Mouse (Mus musculus) embryo, embryonic 10.5 days (tissue): ENCODE measurements around the gene Ttf2.

Source experiments
- DNase-seq: peaks from one replicate; pipeline ENCODE4 v3.0.0-alpha.2; 2015; ENCODE audit warnings: low spot score

Gene Ttf2

GRCm38 (mm10) chr3:100969176-100969917 lies at the start of gene Ttf2:
Gene Ttf2 (minus strand): TSS chr3:100969663.
- DNase-seq, result peak; percentile 98

GRCm38 (mm10) chr3:101018494-101018893 lies 49.0 kb upstream of the Ttf2 start:
- DNase-seq, result no peak

DNA sequence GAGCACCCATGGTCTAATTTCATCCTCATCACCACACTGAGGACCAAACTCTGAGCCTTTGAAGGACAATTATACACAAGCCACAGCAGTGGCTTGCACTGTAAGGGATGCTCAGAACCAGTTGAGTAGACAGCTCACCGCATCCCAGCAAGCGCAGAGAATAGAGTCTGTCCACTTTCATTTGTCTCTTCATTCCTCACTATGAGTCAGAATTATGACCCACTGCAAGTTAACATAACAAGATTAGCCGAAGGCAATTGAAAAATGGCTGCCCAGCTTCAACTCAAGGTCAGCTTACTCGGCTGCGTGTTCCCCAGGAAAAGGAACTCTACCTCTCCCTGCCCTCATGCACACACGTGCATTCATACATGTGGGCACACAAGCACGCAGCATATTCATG lies 46.6 kb upstream of the Ttf2 start:
- DNase-seq, result no peak

DNA sequence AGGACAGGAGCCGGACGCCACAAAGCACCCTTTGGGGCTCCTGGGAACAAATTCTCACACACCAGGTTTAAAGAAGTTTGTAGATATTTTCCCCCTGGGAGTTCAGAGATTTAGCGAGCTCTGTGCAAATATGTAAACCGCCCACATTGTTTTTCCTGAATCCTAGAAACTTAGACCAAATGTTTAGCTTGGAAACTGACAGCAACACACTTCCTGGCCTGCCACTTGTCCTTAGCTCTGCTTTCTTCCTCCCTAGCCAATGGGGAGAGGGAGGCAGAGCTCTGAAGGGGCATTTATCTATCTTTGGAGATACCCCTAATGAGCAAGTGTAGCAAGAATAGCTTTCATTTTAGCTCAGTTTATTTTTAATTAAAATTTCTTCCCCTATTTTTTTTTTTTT lies 45.8 kb upstream of the Ttf2 start:
- DNase-seq, result no peak

DNA sequence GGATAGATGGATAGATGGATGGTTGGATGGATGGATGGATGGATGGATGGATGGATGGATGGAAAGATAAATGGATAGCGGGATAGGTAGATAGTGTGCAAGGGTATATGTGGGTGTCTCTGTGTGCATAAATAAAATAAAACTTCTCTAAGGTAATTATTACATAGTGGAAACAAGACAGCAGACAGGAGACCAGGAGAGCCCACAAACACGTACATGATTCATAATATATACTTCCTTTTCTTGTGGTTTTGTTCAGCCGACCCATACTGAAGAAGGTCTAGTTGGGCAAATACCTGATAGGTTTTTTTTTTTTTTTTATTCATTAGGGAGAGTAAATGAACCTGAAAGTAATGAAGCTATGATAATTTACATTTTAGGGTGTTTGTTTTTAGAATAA lies 44.1 kb upstream of the Ttf2 start:
- no peak for DNase-seq

DNA sequence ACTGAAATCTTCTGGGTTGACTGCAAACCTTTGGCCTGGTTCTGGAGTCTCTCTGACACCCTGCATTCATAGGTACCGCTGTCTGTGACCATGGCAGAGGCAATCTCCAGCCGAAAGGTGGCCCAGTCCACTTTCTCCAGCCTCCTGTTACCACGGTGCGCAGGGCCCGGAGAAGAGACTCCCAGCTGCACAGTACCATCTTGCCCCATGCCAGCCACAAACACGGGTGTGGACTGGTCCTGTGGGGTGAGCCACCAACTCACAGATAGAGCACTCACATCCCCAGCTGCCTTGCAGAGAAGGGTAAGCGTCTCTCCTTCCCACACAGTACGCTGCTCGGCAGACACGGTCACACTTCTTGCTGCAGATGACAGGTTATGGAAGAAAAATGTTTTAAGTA lies 43.5 kb upstream of the Ttf2 start:
- no peak for DNase-seq

- DNase-seq, result no peak
Observed at GRCm38 (mm10) chr3:101012597-101012996, 43.1 kb upstream of the Ttf2 start.

DNA sequence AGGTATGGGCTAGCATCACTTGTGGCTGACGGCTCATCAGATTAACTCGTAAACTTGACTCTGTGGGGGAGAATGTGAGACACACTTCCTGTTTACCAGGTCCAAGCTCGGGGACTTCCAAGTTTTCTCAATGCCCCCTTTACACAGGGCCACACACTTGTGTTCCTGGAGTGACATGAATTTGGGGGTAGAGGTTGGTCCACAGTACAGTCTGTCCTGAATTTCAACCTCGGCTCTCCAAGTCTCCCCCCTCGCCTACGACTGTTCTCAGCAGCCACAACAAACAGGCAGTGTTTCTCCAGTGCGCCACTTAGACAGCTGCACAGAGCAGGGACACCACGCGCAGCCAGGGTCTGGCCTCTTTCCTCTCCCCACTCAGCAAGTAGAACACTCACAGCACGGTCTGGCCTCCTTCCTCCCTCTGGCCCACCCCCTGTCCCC lies 42.7 kb upstream of the Ttf2 start:
- DNase-seq, result no peak

- DNase-seq, result no peak
Observed at GRCm38 (mm10) chr3:101011203-101011600, 41.7 kb upstream of the Ttf2 start.

DNA sequence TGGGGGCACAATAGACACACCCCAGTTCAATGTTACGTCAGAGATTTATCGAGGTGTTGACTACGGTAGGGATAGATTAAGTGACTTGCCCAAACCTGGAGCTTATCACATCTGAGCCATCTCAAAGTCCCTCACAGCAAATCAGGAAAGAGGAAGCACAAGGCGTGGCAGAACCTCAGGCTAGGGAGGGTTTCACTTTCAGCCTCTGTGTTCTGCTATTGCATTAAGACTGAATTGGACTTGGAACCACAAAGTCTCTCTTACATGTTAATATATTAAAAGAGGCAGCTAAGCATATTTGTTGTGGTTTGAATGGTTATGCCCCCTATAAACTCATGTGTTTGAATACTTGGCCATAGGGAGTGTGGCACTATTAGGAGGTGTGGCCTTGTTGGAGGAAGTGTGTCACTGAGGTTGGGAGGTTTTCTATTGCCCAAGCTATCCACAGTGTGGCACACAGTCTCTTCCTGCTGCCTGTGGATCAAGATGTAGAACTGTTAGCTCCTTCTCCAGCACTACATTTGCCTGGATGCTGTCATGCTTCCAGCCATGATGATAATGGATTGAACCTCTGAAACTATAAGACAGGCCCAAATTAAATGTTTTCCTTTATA lies 41.2 kb upstream of the Ttf2 start:
- DNase-seq, result no peak

GRCm38 (mm10) chr3:101007112-101007782 lies 37.8 kb upstream of the Ttf2 start:
- DNase-seq, result no peak

DNA sequence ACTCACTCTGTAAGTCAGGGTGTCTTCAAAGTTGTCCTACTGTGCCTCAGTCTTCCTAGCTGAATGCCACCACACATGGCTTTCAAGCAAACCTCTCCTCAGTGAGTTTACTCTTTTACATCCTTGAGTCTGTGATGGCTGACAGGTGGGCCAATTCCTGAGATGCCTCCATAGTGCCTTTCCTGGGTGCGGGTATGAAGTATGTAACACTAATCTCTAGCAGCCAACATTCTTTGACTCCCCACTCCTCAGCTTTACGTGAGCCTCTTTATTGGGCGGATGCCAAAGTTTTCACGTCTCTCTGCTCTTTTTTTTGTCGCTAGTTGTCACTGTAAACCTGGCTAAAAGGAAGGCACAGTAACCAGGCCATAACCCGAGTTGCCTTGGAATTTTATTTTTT lies 35.9 kb upstream of the Ttf2 start:
- no peak for DNase-seq

- DNase-seq, result no peak
Observed at GRCm38 (mm10) chr3:101003575-101004356, 34.3 kb upstream of the Ttf2 start.

GRCm38 (mm10) chr3:100999732-101000131 lies 30.3 kb upstream of the Ttf2 start:
- no peak for DNase-seq

DNA sequence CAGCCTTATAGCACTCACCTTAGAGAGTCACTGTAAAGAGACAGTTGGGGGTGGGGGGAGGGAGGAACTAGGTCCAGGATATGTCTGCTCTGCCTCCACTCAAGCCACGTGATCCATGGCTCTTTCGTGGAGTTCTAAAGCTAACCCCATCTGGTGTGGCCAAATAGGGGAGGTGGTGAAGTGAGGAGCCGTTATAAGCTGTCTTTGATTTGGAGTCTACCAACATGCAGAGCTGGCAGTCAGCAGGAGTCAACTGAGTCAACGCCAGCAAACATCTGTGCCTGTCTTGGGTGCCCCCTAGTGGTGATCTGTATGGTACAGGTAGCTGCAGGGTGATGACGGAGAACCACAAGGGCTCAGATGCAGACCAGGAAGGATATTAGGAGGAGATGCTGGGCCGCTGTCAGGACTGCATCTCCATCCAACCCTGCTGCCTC lies 29.5 kb upstream of the Ttf2 start:
- peak; percentile 83 for DNase-seq

GRCm38 (mm10) chr3:100997785-100998570 lies 28.5 kb upstream of the Ttf2 start:
- no peak for DNase-seq

- no peak for DNase-seq
Observed at GRCm38 (mm10) chr3:100994252-100994651, 24.8 kb upstream of the Ttf2 start.

DNA sequence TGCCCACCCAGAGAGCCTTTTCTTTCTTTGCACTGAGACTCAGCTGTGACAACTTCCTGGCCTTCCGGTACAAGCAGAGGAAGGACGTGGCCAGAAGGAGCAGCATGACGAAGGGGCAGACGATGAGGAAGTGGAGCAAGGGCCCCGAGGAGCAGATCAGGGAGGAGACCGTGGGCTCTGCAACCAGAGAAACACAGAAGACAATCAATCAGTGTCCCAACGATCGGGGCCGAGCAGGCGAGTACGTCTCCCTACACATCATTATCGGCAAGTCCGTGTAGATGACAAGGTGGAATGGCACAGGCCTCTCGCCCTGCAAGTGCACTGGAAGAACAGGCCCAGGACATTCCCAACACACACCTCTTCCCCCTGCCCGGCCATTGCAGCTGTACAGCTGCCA lies 24.3 kb upstream of the Ttf2 start:
- DNase-seq, result no peak

- DNase-seq, result no peak
Observed at GRCm38 (mm10) chr3:100993158-100993557, 23.7 kb upstream of the Ttf2 start.

DNA sequence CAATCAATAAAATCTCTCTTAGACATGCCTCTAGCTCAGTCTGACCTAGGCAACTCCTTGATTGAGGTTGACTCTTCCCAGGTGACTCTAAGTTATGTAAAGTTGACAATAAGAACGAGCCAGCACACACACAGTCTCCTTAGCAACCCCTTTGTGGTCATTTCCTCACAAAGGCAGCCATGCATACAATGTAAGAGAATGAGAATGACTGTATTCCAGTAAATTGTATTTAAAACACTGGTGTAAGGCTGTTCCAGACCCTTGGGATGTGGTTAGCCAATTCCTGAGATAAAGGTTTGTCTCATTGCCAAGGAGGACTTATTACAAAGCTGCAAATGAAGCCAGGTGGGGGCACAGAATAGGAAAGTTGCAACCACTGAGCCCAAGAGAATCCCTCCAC lies 20.8 kb upstream of the Ttf2 start:
- no peak for DNase-seq

DNA sequence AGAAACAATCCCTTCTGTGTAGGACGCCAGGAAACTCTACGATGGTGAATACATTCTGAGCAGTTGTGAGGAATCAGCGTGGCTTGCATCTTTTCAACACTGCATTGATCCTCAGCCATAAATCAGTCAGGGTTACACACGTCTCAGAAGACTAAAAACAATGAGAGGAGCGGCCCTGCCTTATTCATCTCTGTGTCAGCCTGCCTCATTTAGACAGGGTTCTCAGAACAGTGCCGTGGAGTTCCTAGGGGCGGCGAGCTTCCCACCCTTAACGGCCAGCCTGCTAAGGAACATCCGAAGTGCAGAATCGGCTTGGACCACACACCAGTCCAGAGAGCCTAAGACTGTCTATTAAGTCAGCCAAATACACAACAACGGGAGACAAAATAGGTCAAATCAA lies 20.0 kb upstream of the Ttf2 start:
- peak; percentile 52 for DNase-seq

- DNase-seq, result no peak
Observed at GRCm38 (mm10) chr3:100979290-100979689, 9.8 kb upstream of the Ttf2 start.
